Mouse (Mus musculus) stomach, embryonic 14.5 days (tissue): ENCODE measurements around the gene Gm20388. TPM values are rescaled to one million over a fixed set of nuclear protein-coding genes. Genes with fewer than 3 reads are reported as not detected.
A peak's percentile ranks its signal among the peaks of the same experiment; 100 is the strongest.

ENCODE experiments used
- ATAC-seq: fragments of 200-750 bp; cut with Nextera tagmentation; 2 replicates; pipeline ENCODE4 v1.8.0; 2017; ENCODE audit warnings: low read depth, moderate TSS enrichment; ENCODE audit not compliant: insufficient number of reproducible peaks, insufficient read depth, low FRiP score
- H3K27ac ChIP-seq: fragments of 300-500 bp; sonication (generic); 2 replicates; pipeline ENCODE4 v1.5.1; 2014; ENCODE audit warnings: mild to moderate bottlenecking, low read length, moderate library complexity, mixed read lengths
- H3K27me3 ChIP-seq: fragments of 300-500 bp; sonication (generic); 2 replicates; pipeline ENCODE4 v1.6.1; 2014; ENCODE audit warnings: low read length, control low read depth, mixed read lengths; ENCODE audit not compliant: control insufficient read depth, insufficient read depth
- H3K36me3 ChIP-seq: fragments of 300-500 bp; sonication (generic); 2 replicates; pipeline ENCODE4 v1.6.1; 2014; ENCODE audit warnings: mild to moderate bottlenecking, control low read depth, low read length, moderate library complexity, mixed read lengths; ENCODE audit not compliant: control insufficient read depth, insufficient read depth
- H3K4me1 ChIP-seq: fragments of 300-500 bp; sonication (generic); 2 replicates; pipeline ENCODE4 v1.6.1; 2014; ENCODE audit warnings: low read length, control low read depth, mixed read lengths; ENCODE audit not compliant: control insufficient read depth, insufficient read depth
- H3K4me2 ChIP-seq: fragments of 300-500 bp; sonication (generic); replicated peaks from 2 replicates; pipeline ENCODE4 v1.6.1; 2014; ENCODE audit warnings: low read depth, low read length, control low read depth
- H3K4me3 ChIP-seq: fragments of 300-500 bp; sonication (generic); 2 replicates; pipeline ENCODE4 v1.5.1; 2014; ENCODE audit warnings: low read depth, low read length, control low read depth
- H3K9ac ChIP-seq: fragments of 300-500 bp; sonication (generic); replicated peaks from 2 replicates; pipeline ENCODE4 v1.6.1; 2014; ENCODE audit warnings: low read depth, mild to moderate bottlenecking, control low read depth, low read length, moderate library complexity, mixed read lengths
- H3K9me3 ChIP-seq: fragments of 300-500 bp; sonication (generic); 2 replicates; pipeline ENCODE4 v1.6.1; 2016; ENCODE audit warnings: low read depth, low read length, control low read depth; ENCODE audit not compliant: control insufficient read depth
- WGBS: fragments of 180-500 bp; shearing (Covaris S2); extraction: QIAGEN DNeasy Blood & Tissue Kit; methylation state at CpG from one replicate; pipeline ENCODE4 v1.1.7; 2014; 5-methylcytosine and 5-hydroxymethylcytosine counted together
- polyA plus RNA-seq: library from polyadenylated mRNA; unstranded; fragments of >200 nt; fragmentation: Nextera tagmentation; extraction: Ambion mirVana; gene quantifications from 2 replicates; pipeline ENCODE4 v1.2.1, GENCODE M21; 2014

Gene Gm20388
- polyA plus RNA-seq, 1 experiment from 2014 or later = 11.4 TPM

GRCm38 (mm10) chr8:122355642-122356606 lies 2445.3 kb downstream of the Gm20388 start:
- peak; percentile 64; the same call in 1 of the 2 replicates for ATAC-seq
- Histone ChIP-seq H3K4me1 (no peaks in the 10 kb centered on the region), H3K36me3 (no peaks in the 10 kb centered on the region), H3K4me3 (no peak overlapping the region), H3K27ac (no peak overlapping the region), H3K9me3 (no peaks in the 10 kb centered on the region), H3K9ac (no peak overlapping the region), H3K27me3 (no peaks in the 10 kb centered on the region), H3K4me2 (no peak overlapping the region)
- 58% methylated on average over 9 of the region's 9 CpGs for WGBS

- H3K4me1 ChIP-seq = no peaks in the 10 kb centered on the region
- no peak for ATAC-seq
- WGBS = 50% methylated on average over 11 of the region's 11 CpGs
- no peak overlapping the region for H3K9ac ChIP-seq
- no peak overlapping the region for H3K27ac ChIP-seq
- no peak overlapping the region for H3K4me2 ChIP-seq
- no peaks in the 10 kb centered on the region for H3K36me3 ChIP-seq
- H3K27me3 ChIP-seq = no peaks in the 10 kb centered on the region
- no peaks in the 10 kb centered on the region for H3K9me3 ChIP-seq
- no peak overlapping the region for H3K4me3 ChIP-seq
Observed at GRCm38 (mm10) chr8:122357202-122357601, 2446.6 kb downstream of the Gm20388 start.

- Histone ChIP-seq H3K9ac (no peak overlapping the region), H3K9me3 (no peaks in the 10 kb centered on the region), H3K4me1 (no peaks in the 10 kb centered on the region; the same call in 1 of the 2 replicates), H3K4me2 (no peak overlapping the region), H3K36me3 (no peaks in the 10 kb centered on the region), H3K27ac (no peak overlapping the region), H3K4me3 (no peak overlapping the region), H3K27me3 (no peaks in the 10 kb centered on the region)
- no peak for ATAC-seq
- 63% methylated on average over 5 of the region's 5 CpGs for WGBS
Observed at GRCm38 (mm10) chr8:122357641-122358040, 2447.0 kb downstream of the Gm20388 start.

GRCm38 (mm10) chr8:122359111-122359775 lies 2448.6 kb downstream of the Gm20388 start:
- Histone ChIP-seq H3K27me3 (no peaks in the 10 kb centered on the region), H3K4me3 (no peak overlapping the region), H3K4me1 (no peaks in the 10 kb centered on the region; the same call in 1 of the 2 replicates), H3K27ac (no peak overlapping the region), H3K9ac (no peak overlapping the region), H3K36me3 (no peaks in the 10 kb centered on the region), H3K9me3 (no peaks in the 10 kb centered on the region), H3K4me2 (no peak overlapping the region)
- 76% methylated on average over 15 of the region's 15 CpGs for WGBS
- no peak for ATAC-seq

- no peaks in the 10 kb centered on the region for H3K9me3 ChIP-seq
- H3K9ac ChIP-seq = no peak within 1 kb of the TSS
- H3K27ac ChIP-seq = no peak within 1 kb of the TSS
- H3K27me3 ChIP-seq = no peaks in the 10 kb centered on the region
- ATAC-seq = no peak
- no peak within 1 kb of the TSS for H3K4me2 ChIP-seq
- H3K4me1 ChIP-seq = no peaks in the 10 kb centered on the region; the same call in 1 of the 2 replicates
- H3K4me3 ChIP-seq = no peak within 1 kb of the TSS
- no peaks in the 10 kb centered on the region for H3K36me3 ChIP-seq
- WGBS = 75% methylated on average over 7 of the region's 7 CpGs
Observed at GRCm38 (mm10) chr8:122360696-122361416, 2450.2 kb downstream of the Gm20388 start, which contains the start of gene Trhr2. Trhr2 (minus strand) TSS chr8:122360746.

GRCm38 (mm10) chr8:122362271-122362670 lies 2451.6 kb downstream of the Gm20388 start:
- no peaks in the 10 kb centered on the region for H3K27me3 ChIP-seq
- no peak overlapping the region for H3K27ac ChIP-seq
- WGBS = 34% methylated on average over 5 of the region's 5 CpGs
- H3K4me2 ChIP-seq = no peak overlapping the region
- no peaks in the 10 kb centered on the region; the same call in 1 of the 2 replicates for H3K4me1 ChIP-seq
- ATAC-seq = no peak; the same call in 1 of the 2 replicates
- H3K36me3 ChIP-seq = no peaks in the 10 kb centered on the region
- no peak overlapping the region for H3K4me3 ChIP-seq
- no peak overlapping the region for H3K9ac ChIP-seq
- H3K9me3 ChIP-seq = no peaks in the 10 kb centered on the region

- Histone ChIP-seq H3K4me2 (no peak overlapping the region), H3K27me3 (no peaks in the 10 kb centered on the region), H3K4me1 (no peaks in the 10 kb centered on the region; the same call in 1 of the 2 replicates), H3K27ac (no peak overlapping the region), H3K36me3 (no peaks in the 10 kb centered on the region), H3K4me3 (no peak overlapping the region), H3K9me3 (no peaks in the 10 kb centered on the region), H3K9ac (no peak overlapping the region)
- 29% methylated on average over 8 of the region's 8 CpGs for WGBS
- ATAC-seq = no peak
Observed at GRCm38 (mm10) chr8:122362967-122363366, 2452.3 kb downstream of the Gm20388 start.

- Histone ChIP-seq H3K9me3 (no peaks in the 10 kb centered on the region), H3K27ac (no peak overlapping the region), H3K36me3 (no peaks in the 10 kb centered on the region), H3K4me3 (no peak overlapping the region), H3K4me1 (no peaks in the 10 kb centered on the region), H3K27me3 (no peaks in the 10 kb centered on the region), H3K4me2 (no peak overlapping the region), H3K9ac (no peak overlapping the region)
- no peak for ATAC-seq
- 66% methylated on average over 10 of the region's 10 CpGs for WGBS
Observed at GRCm38 (mm10) chr8:122368494-122368893, 2457.9 kb downstream of the Gm20388 start.
